Mouse (Mus musculus) heart, embryonic 15.5 days (tissue): Measurements from ENCODE around the gene Kcnh1. TPM values are rescaled to one million over a fixed set of nuclear protein-coding genes. Genes with fewer than 3 reads are reported as not detected.

Experiments
- ATAC-seq: fragments of 200-750 bp; cut with Nextera tagmentation; replicated peaks from 2 replicates; pipeline ENCODE4 v1.8.0; 2017; ENCODE audit warnings: low read depth, moderate TSS enrichment; ENCODE audit not compliant: insufficient number of reproducible peaks, insufficient read depth, low FRiP score
- H3K27ac ChIP-seq: fragments of 300-500 bp; sonication (generic); 2 replicates; pipeline ENCODE4 v1.5.1; 2015; ENCODE audit warnings: mild to moderate bottlenecking, inconsistent platforms
- H3K27me3 ChIP-seq: fragments of 300-500 bp; sonication (generic); 2 replicates; pipeline ENCODE4 v1.6.1; 2015; ENCODE audit warnings: inconsistent platforms
- H3K36me3 ChIP-seq: fragments of 300-500 bp; sonication (generic); 2 replicates; pipeline ENCODE4 v1.6.1; 2015; ENCODE audit warnings: mild to moderate bottlenecking, inconsistent platforms
- H3K4me1 ChIP-seq: fragments of 300-500 bp; sonication (generic); replicated peaks from 2 replicates; pipeline ENCODE4 v1.6.1; 2015; ENCODE audit warnings: inconsistent platforms
- H3K4me2 ChIP-seq: fragments of 300-500 bp; sonication (generic); 2 replicates; pipeline ENCODE4 v1.6.1; 2015; ENCODE audit warnings: inconsistent platforms, mild to moderate bottlenecking, moderate library complexity
- H3K4me3 ChIP-seq: fragments of 300-500 bp; sonication (generic); 2 replicates; pipeline ENCODE4 v1.5.1; 2015; ENCODE audit warnings: mild to moderate bottlenecking, inconsistent platforms
- H3K9ac ChIP-seq: fragments of 300-500 bp; sonication (generic); 2 replicates; pipeline ENCODE4 v1.6.1; 2015; ENCODE audit warnings: mild to moderate bottlenecking, inconsistent platforms
- H3K9me3 ChIP-seq: fragments of 300-500 bp; sonication (generic); replicated peaks from 2 replicates; pipeline ENCODE4 v1.6.1; 2016; ENCODE audit warnings: inconsistent platforms
- WGBS: fragments of 180-500 bp; shearing (Covaris S2); methylation state at CpG from one replicate; pipeline ENCODE4 v1.1.7; 2015; ENCODE audit warnings: mixed read lengths; 5-methylcytosine and 5-hydroxymethylcytosine counted together
- polyA plus RNA-seq: library from polyadenylated mRNA; unstranded; fragments of >200 nt; fragmentation: Nextera tagmentation; extraction: Ambion mirVana; gene quantifications from 2 replicates; pipeline ENCODE4 v1.2.1, GENCODE M21; 2015

Gene Kcnh1
- polyA plus RNA-seq, 1 experiment from 2014 or later, result 0.26 TPM

- no peak overlapping the region for H3K4me3 ChIP-seq
- no peak for ATAC-seq
- no peak overlapping the region for H3K9ac ChIP-seq
- no peaks in the 10 kb centered on the region for H3K4me1 ChIP-seq
- H3K36me3 ChIP-seq, result no peaks in the 10 kb centered on the region
- H3K9me3 ChIP-seq, result no peaks in the 10 kb centered on the region
- WGBS, result 73% methylated on average over 5 of the region's 5 CpGs
- no peak overlapping the region for H3K27ac ChIP-seq
- no peaks in the 10 kb centered on the region for H3K27me3 ChIP-seq
- no peak overlapping the region for H3K4me2 ChIP-seq
Measured at GRCm38 (mm10) chr1:192268878-192269277, 78.3 kb downstream of the Kcnh1 start.

GRCm38 (mm10) chr1:192269911-192270310, 79.3 kb downstream of the Kcnh1 start:
- ATAC-seq, result no peak
- Histone ChIP-seq H3K4me2 (no peak overlapping the region), H3K4me1 (no peaks in the 10 kb centered on the region), H3K4me3 (no peak overlapping the region), H3K9ac (no peak overlapping the region), H3K36me3 (no peaks in the 10 kb centered on the region), H3K27me3 (no peaks in the 10 kb centered on the region), H3K9me3 (no peaks in the 10 kb centered on the region), H3K27ac (no peak overlapping the region)
- WGBS, result 71% methylated on average over 9 of the region's 9 CpGs

GRCm38 (mm10) chr1:192277801-192278385, 87.3 kb downstream of the Kcnh1 start:
- 62% methylated on average over 5 of the region's 5 CpGs for WGBS

GRCm38 (mm10) chr1:192284340-192284739, 93.8 kb downstream of the Kcnh1 start:
- Histone ChIP-seq H3K9me3 (no peaks in the 10 kb centered on the region), H3K27ac (no peak overlapping the region), H3K9ac (no peak overlapping the region), H3K36me3 (no peaks in the 10 kb centered on the region), H3K4me1 (no peaks in the 10 kb centered on the region), H3K27me3 (no peaks in the 10 kb centered on the region), H3K4me2 (no peak overlapping the region), H3K4me3 (no peak overlapping the region)
- 62% methylated on average over 3 of the region's 3 CpGs for WGBS
- ATAC-seq, result no peak

More at GRCm38 (mm10) chr1:192277801-192278385, 87.3 kb downstream of the Kcnh1 start:
- Histone ChIP-seq H3K4me1 (no peaks in the 10 kb centered on the region), H3K9ac (no peak overlapping the region), H3K4me2 (no peak overlapping the region), H3K27ac (no peak overlapping the region), H3K27me3 (no peaks in the 10 kb centered on the region), H3K4me3 (no peak overlapping the region), H3K36me3 (no peaks in the 10 kb centered on the region), H3K9me3 (no peaks in the 10 kb centered on the region)
- ATAC-seq, result no peak

DNA sequence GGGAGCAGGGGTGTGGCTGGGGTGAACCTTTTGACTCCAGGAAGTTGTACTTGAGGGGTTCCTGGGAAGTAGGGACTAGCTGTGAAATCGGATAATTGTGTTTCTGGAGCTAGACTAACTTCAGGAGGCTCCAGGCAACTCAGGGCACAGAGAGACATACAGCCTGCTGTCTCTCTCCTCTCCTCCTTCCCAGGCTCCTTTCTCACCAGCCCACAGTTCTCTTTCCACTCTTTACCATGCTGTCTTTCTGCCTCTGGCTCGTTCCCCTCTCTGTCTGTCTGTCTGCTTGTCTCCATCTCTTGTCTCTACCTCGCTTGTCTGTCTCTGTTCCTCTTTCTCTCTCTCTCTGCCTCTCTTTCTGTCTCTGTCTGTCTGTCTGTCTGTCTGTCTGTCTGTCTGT, 94.4 kb downstream of the Kcnh1 start:
- Histone ChIP-seq H3K27me3 (no peaks in the 10 kb centered on the region), H3K9ac (no peak overlapping the region), H3K9me3 (no peaks in the 10 kb centered on the region), H3K4me3 (no peak overlapping the region), H3K4me1 (no peaks in the 10 kb centered on the region), H3K36me3 (no peaks in the 10 kb centered on the region), H3K4me2 (no peak overlapping the region), H3K27ac (no peak overlapping the region)
- WGBS, result 65% methylated on average over 3 of the region's 3 CpGs
- no peak for ATAC-seq

GRCm38 (mm10) chr1:192288456-192288855, 97.9 kb downstream of the Kcnh1 start:
- H3K4me1 ChIP-seq, result no peaks in the 10 kb centered on the region
- no peaks in the 10 kb centered on the region for H3K36me3 ChIP-seq
- H3K9ac ChIP-seq, result no peak overlapping the region
- no peak overlapping the region for H3K4me3 ChIP-seq
- no peak overlapping the region for H3K4me2 ChIP-seq
- WGBS, result 79% methylated on average over 8 of the region's 8 CpGs
- no peak for ATAC-seq
- no peaks in the 10 kb centered on the region for H3K27me3 ChIP-seq
- no peak overlapping the region for H3K27ac ChIP-seq
- H3K9me3 ChIP-seq, result no peaks in the 10 kb centered on the region

GRCm38 (mm10) chr1:192291286-192291685, 100.7 kb downstream of the Kcnh1 start:
- no peak for ATAC-seq
- no peaks in the 10 kb centered on the region for H3K27me3 ChIP-seq
- no peaks in the 10 kb centered on the region for H3K4me1 ChIP-seq
- no peak overlapping the region for H3K4me2 ChIP-seq
- H3K9ac ChIP-seq, result no peak overlapping the region
- WGBS, result 40% methylated on average over 3 of the region's 3 CpGs
- no peak overlapping the region for H3K4me3 ChIP-seq
- H3K9me3 ChIP-seq, result no peaks in the 10 kb centered on the region
- H3K27ac ChIP-seq, result no peak overlapping the region
- H3K36me3 ChIP-seq, result no peaks in the 10 kb centered on the region

- H3K36me3 ChIP-seq, result no peaks in the 10 kb centered on the region
- no peaks in the 10 kb centered on the region for H3K9me3 ChIP-seq
- no peak overlapping the region for H3K4me2 ChIP-seq
- no peaks in the 10 kb centered on the region for H3K27me3 ChIP-seq
- 53% methylated on average over 4 of the region's 4 CpGs for WGBS
- H3K4me3 ChIP-seq, result no peak overlapping the region
- ATAC-seq, result no peak
- no peak overlapping the region for H3K27ac ChIP-seq
- no peaks in the 10 kb centered on the region for H3K4me1 ChIP-seq
- no peak overlapping the region for H3K9ac ChIP-seq
Measured at GRCm38 (mm10) chr1:192293391-192293790, 102.8 kb downstream of the Kcnh1 start.

DNA sequence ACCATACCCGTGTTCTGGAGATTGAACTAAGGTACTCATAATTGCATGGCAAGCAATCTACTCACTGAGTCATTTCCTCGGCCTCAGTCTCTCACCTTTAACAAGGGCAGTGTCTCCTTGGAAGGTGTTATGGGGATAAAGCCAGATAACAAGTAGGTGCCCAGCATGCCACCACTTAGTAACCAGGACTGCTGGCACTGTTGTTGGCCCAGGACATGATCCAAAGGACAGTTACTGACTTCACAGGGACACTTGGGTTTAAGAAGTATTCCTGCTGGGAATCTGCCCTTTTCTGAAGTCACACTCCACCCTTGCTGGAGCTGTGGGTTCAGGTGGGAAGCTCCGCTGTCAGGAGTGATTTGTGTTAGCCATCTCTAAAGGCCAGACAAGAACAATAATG, 103.3 kb downstream of the Kcnh1 start:
- Histone ChIP-seq H3K4me2 (no peak overlapping the region), H3K27ac (no peak overlapping the region), H3K36me3 (no peaks in the 10 kb centered on the region), H3K9ac (no peak overlapping the region), H3K4me3 (no peak overlapping the region), H3K27me3 (no peaks in the 10 kb centered on the region), H3K9me3 (no peaks in the 10 kb centered on the region), H3K4me1 (no peaks in the 10 kb centered on the region)
- ATAC-seq, result no peak
- 75% methylated on average over 3 of the region's 3 CpGs for WGBS

- no peaks in the 10 kb centered on the region for H3K27me3 ChIP-seq
- H3K27ac ChIP-seq, result no peak overlapping the region
- H3K36me3 ChIP-seq, result no peaks in the 10 kb centered on the region
- 63% methylated on average over 11 of the region's 11 CpGs for WGBS
- no peaks in the 10 kb centered on the region; the same call in 1 of the 2 replicates for H3K4me1 ChIP-seq
- no peak overlapping the region for H3K9ac ChIP-seq
- no peak overlapping the region for H3K4me3 ChIP-seq
- no peaks in the 10 kb centered on the region for H3K9me3 ChIP-seq
- ATAC-seq, result no peak
- H3K4me2 ChIP-seq, result no peak overlapping the region
Measured at GRCm38 (mm10) chr1:192295243-192295860, 104.8 kb downstream of the Kcnh1 start.

DNA sequence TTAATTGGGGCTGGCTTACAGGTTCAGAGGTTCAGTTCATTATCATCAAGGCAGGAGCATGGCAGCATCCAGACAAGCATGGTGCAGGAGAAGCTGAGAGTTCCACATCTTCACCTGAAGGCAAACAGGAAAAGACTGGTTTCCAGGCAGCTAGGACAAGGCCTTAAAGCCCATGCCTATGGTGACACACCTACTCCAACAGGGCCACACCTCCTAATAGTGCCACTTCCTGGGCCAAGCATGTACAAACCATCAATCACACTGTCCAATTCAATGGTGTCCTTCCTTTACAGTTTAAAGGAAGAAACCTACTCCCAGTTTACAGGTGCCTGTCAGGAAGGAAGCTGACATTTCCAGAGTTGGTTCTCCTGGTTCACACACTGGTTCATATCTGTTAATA, 105.3 kb downstream of the Kcnh1 start:
- Histone ChIP-seq H3K27me3 (no peaks in the 10 kb centered on the region), H3K36me3 (no peaks in the 10 kb centered on the region), H3K4me2 (no peak overlapping the region), H3K4me1 (no peaks in the 10 kb centered on the region; the same call in 1 of the 2 replicates), H3K9me3 (no peaks in the 10 kb centered on the region), H3K4me3 (no peak overlapping the region), H3K27ac (no peak overlapping the region), H3K9ac (no peak overlapping the region)
- ATAC-seq, result no peak

DNA sequence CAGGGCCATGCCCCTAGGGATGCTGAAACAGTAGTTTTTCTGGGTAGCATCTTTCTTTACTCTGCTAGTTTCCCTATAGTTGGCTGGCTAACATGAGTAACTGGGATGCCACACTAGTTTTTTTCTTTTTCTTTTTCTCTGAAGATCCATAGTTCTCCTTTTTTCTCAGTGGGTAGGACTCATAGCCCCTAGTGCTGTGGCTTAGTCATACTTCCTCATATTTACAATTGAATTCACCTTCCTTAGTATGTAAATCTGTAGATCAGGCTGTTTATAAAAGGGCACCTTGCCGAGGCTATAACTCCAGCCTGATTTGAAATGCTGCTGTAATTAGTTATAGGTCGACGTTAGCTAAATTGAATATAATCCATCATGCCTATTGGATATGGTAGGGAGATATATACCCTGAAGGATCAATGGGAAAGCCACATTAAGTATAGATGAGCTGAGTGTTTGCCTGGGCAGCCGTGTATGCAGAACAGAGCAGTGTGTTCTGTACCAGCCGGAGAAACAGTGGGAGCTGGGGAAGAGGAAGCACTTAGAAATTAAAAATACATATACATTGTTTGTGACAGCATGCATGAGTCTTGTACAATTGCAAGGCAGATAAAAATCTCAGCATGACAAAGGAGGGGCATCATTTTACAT, 107.0 kb downstream of the Kcnh1 start:
- Histone ChIP-seq H3K9ac (no peak overlapping the region), H3K36me3 (no peaks in the 10 kb centered on the region), H3K9me3 (no peaks in the 10 kb centered on the region), H3K4me1 (no peaks in the 10 kb centered on the region; the same call in 1 of the 2 replicates), H3K27me3 (no peaks in the 10 kb centered on the region), H3K4me2 (no peak overlapping the region), H3K4me3 (no peak overlapping the region), H3K27ac (no peak overlapping the region)
- WGBS, result 71% methylated on average over 5 of the region's 5 CpGs
- ATAC-seq, result no peak
